Mouse (Mus musculus) olfactory bulb, adult 2 months (tissue): ENCODE results near the gene Oxnad1. TPM values are rescaled to one million over a fixed set of nuclear protein-coding genes. Genes with fewer than 3 reads are reported as not detected.

Experiments
- H3K27ac ChIP-seq: fragments of 200-500 bp; 2 replicates; pipeline ENCODE4 v1.5.1; 2012; ENCODE audit warnings: low read depth, low read length; ENCODE audit not compliant: insufficient read depth
- H3K4me1 ChIP-seq: fragments of 200-500 bp; 2 replicates; pipeline ENCODE4 v1.6.1; 2012; ENCODE audit warnings: low read length; ENCODE audit not compliant: control insufficient read depth, insufficient read depth
- H3K4me3 ChIP-seq: fragments of 200-500 bp; 2 replicates; pipeline ENCODE4 v1.5.1; 2012; ENCODE audit warnings: mild to moderate bottlenecking, low read depth, low read length, moderate library complexity; ENCODE audit not compliant: insufficient read depth
- CTCF ChIP-seq: fragments of 200-500 bp; IDR thresholded peaks from 2 replicates; pipeline ENCODE4 v1.5.1; 2012; ENCODE audit warnings: low read depth, mild to moderate bottlenecking, low read length, moderate library complexity; ENCODE audit not compliant: insufficient read depth
- POLR2A ChIP-seq: fragments of 200-500 bp; IDR thresholded peaks from 2 replicates; pipeline ENCODE4 v1.6.1; 2012; ENCODE audit warnings: mild to moderate bottlenecking, low read depth, low read length, moderate library complexity; ENCODE audit not compliant: insufficient read depth
- WGBS: fragments of 180-500 bp; shearing (Covaris S2); methylation state at CpG from one replicate; pipeline ENCODE4 v1.1.7; 2018; 5-methylcytosine and 5-hydroxymethylcytosine counted together
- polyA plus RNA-seq: library from polyadenylated mRNA; stranded (reverse); fragments of >200 nt; gene quantifications from 2 replicates; pipeline ENCODE4 v1.2.4, GENCODE M21; 2012; ENCODE audit warnings: low replicate concordance; ENCODE audit not compliant: missing spikeins, insufficient read depth, insufficient read length

Gene Oxnad1
- polyA plus RNA-seq, 1 experiment, result not detected

DNA sequence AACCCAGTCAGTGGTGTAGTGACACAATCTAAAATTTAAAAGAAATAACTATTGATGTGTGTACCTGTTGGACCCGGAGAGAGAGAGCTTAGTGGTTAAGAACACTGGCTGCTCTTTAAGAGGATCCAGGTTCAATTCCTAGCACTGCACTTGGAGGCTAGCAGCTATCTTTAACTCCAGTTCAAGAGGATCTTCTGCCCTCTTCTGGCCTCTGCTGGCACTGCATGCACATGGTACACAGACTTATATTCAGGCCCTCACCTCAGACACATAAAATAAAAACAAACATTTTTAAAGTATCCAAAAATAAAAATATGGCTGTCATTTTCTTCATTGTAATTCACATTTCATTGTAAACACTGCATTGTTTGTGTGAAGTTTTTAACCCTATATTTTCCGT, 28.5 kb upstream of the Oxnad1 start:
- Histone ChIP-seq H3K4me3 (no peak overlapping the region), H3K4me1 (no peaks in the 10 kb centered on the region; the same call in 1 of the 2 replicates), H3K27ac (no peak overlapping the region)
- 96% methylated on average over 2 of the region's 2 CpGs for WGBS
- TF ChIP-seq POLR2A, result no peak
- TF ChIP-seq CTCF, result no peak

DNA sequence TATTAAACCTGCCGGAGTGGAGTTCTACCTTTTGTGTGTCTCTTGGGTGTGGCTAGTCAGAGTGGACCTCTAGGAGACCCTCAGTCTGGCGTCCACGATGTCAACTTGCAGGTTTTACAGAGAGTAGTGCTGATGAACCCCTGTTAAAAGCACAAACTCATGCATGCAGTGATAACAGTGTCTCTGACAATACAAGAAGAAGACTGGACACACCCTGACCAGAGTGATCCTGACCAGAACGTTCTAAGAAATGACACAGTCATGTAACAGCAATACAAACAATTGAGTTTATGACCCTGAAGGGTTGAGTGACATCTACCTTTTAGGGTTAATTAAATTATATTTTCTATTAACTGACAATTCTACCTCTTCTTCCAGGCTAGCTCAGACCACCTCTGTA, 27.5 kb upstream of the Oxnad1 start:
- no peaks in the 10 kb centered on the region; the same call in 1 of the 2 replicates for H3K4me1 ChIP-seq
- H3K27ac ChIP-seq, result no peak overlapping the region
- no peak overlapping the region for H3K4me3 ChIP-seq
- WGBS, result 92% methylated on average over 4 of the region's 4 CpGs
- TF ChIP-seq CTCF (no peak), POLR2A (no peak)

DNA sequence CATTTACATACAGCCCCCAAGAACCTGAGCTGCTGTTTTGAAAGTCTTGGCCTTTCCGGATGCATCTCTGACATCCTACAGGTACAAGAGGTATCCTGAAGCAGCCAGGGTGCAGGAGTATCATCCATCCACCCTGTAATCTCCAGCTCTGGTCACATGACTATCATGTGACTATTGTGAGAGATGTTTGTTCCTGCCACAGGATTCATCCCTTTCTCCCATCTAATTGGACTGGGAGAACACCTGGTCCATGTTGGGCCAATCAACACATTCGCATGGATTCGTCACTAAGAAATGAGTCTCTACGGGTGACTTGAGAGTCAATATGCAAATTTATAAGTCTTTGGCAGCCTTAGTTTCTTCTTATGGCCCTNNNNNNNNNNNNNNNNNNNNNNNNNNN, 23.8 kb upstream of the Oxnad1 start:
- H3K4me1 ChIP-seq, result no peaks in the 10 kb centered on the region
- WGBS, result 91% methylated on average over 4 of the region's 4 CpGs

DNA sequence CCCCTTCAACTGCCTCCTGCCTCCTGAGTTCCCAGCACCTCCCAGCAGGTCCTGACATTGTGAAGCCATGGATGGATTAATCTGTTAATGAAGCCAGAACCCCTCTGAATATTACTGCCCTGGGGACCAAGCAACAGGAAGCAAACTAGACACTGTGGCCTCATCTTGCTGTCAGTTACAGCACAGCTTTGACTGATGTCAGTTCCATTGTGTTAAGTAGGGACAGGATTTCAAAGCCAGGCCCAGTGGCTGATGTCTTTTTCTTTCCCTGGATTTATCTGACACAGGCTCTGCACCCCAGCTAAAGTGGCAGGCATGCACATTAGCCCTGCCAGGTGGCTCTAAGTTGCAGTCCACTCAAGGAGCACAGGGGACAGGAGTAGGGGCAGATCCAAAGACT, 12.4 kb upstream of the Oxnad1 start:
- Histone ChIP-seq H3K27ac (no peak overlapping the region), H3K4me1 (no peaks in the 10 kb centered on the region), H3K4me3 (no peak overlapping the region)
- TF ChIP-seq CTCF, result no peak
- TF ChIP-seq POLR2A, result no peak

More for the DNA sequence above, 23.8 kb upstream of the Oxnad1 start:
- TF ChIP-seq POLR2A (no peak), CTCF (no peak)
- Histone ChIP-seq H3K27ac (no peak overlapping the region), H3K4me3 (no peak overlapping the region)

DNA sequence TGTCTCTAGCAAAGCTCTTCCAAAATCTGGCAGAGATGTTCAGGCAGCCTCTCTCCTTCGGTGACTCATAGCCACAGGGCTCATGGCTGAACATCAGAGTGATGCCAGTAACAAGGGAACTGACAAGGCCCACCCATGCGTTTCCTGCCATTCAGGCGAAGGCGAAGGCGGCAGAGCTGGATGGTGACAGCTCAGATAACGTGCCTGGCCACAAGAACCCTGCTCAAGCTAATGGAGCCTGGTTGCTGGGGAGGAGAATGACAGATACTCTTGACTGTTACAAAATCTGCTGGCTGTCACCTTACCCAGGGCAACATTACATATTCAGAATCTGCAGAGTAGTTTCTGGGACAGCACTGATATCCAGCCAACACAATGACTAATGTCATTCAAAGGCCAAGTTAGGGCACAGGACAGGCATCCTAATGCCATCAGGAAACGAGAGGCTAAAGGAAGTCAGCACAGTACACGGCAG, 11.9 kb upstream of the Oxnad1 start:
- H3K4me1 ChIP-seq, result no peaks in the 10 kb centered on the region
- no peak overlapping the region for H3K4me3 ChIP-seq
- TF ChIP-seq CTCF, result no peak
- no peak for TF ChIP-seq POLR2A
- WGBS, result 61% methylated on average over 8 of the region's 8 CpGs
- H3K27ac ChIP-seq, result no peak overlapping the region

DNA sequence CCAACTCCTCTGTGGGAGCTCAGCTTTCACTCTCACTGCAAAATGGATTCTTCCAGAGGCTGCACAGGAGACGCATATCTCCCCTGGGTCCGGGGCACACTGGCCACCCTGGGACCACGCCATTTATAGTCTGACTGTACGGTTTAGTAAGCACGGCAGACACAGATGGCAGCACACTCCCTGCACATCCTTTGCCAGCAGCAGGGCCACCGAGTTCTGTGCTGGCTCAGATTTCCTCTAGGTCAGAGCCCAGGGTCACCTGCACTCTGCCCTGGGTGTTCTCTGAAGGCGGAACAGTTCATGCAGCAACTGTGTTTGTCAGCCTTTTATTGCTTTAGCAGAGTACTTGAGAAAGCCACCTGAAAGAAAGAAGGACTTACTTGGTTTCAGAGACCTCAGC, 11.3 kb upstream of the Oxnad1 start:
- WGBS, result 86% methylated on average over 7 of the region's 7 CpGs
- Histone ChIP-seq H3K27ac (no peak overlapping the region), H3K4me3 (no peak overlapping the region), H3K4me1 (no peaks in the 10 kb centered on the region)
- TF ChIP-seq CTCF (no peak), POLR2A (no peak)

DNA sequence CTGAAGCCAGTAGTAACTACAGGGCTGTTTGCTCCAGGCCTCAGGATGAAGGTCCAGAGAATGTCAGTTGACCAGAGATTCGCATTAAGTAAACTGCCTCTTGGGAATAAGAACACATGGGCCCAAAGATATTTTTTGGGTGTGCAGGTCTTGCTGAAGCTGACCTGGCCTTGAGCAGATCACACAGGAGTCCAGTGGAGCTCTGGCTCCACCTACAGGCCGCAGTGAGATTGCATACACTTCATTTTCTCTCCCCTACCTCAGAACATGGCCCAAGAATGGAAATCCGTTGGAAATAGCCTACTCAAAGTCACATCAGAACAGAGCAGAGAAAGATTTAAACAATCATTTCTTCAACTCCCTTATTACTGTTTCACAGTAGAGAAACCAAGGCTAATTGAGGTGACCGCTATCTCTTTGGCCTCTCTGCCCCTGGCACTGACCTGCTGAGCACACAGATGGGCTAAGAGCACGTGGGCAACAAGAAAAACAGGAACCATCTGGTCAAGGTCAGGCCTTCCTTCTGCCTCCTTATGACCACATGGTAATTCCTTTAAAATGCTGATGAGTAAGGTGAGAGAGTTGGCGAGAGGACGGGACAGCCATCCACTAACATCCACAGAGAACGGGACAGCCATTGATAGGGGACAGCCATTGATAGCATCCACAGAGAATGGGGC, 8.1 kb upstream of the Oxnad1 start:
- WGBS, result 57% methylated on average over 8 of the region's 8 CpGs
- Histone ChIP-seq H3K27ac (no peak overlapping the region), H3K4me1 (no peaks in the 10 kb centered on the region), H3K4me3 (no peak overlapping the region)
- TF ChIP-seq CTCF (peak; percentile 83), POLR2A (no peak)

DNA sequence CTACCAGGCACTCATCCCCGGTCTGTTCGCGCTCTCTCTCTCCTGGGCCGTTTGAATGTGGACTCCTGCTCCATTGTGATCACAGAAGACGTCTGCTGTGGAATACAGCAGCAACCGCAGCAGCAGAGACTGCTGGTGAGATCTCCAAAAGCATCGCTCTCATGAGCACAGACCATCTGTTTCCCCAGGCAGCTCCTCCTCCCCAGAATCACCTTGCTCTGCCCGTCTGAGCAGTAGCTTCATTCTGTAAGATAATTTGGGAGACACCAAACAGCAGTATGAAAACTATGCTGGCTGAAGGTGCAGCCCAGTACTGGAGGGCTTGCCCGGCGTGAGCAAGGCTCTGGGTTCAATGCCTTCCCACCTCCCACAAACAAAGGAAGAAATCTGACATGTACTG, 4.1 kb upstream of the Oxnad1 start:
- 77% methylated on average over 10 of the region's 10 CpGs for WGBS
- Histone ChIP-seq H3K4me3 (no peak overlapping the region), H3K4me1 (no peaks in the 10 kb centered on the region), H3K27ac (no peak overlapping the region)
- TF ChIP-seq CTCF (no peak), POLR2A (no peak)

DNA sequence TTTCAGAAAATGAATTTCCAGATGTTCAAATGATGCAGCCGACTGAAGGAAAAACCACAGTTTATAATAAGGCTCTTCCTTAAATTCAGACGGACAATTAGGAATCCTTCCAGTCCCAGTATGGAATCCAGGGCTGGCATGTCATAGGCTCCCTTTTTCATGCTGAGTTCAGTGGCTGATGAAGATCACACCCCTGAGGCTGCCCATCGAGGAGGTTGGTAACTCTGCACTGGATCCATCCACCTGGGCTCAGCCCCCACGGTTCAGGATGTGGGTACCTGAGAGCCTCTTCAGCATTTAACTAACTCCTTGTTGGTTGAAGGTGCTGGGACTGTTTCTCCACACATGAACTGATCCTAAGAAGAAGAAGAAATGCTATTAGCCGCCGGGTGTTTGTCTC, 2.3 kb upstream of the Oxnad1 start:
- WGBS, result 92% methylated on average over 6 of the region's 6 CpGs
- Histone ChIP-seq H3K4me3 (no peak overlapping the region), H3K4me1 (peaks cover 2% of the 10 kb centered on the region; the same call in 1 of the 2 replicates), H3K27ac (no peak overlapping the region)
- TF ChIP-seq POLR2A (no peak), CTCF (no peak)
